Mouse (Mus musculus) Muller cell, postnatal 12 days (primary cell): ENCODE results near the gene Klhl40.

Source experiments
- DNase-seq: peaks from one replicate; pipeline ENCODE4 v3.0.0-alpha.2; 2015; ENCODE audit errors: inconsistent ontology term

Gene Klhl40

GRCm38 (mm10) chr9:121777484-121778065 is at the start of gene Klhl40:
Gene Klhl40 (plus strand): TSS chr9:121777607.
- DNase-seq = no peak

GRCm38 (mm10) chr9:121740490-121740889 is 36.9 kb upstream of the Klhl40 start:
- DNase-seq = no peak

GRCm38 (mm10) chr9:121741168-121741567 is 36.2 kb upstream of the Klhl40 start:
- DNase-seq = no peak

GRCm38 (mm10) chr9:121744051-121744450 is 33.4 kb upstream of the Klhl40 start:
- no peak for DNase-seq

- no peak for DNase-seq
Measured at GRCm38 (mm10) chr9:121752774-121753173, 24.6 kb upstream of the Klhl40 start.

- DNase-seq = no peak
Measured at GRCm38 (mm10) chr9:121754624-121755023, 22.8 kb upstream of the Klhl40 start.

GRCm38 (mm10) chr9:121756785-121757184 is 20.6 kb upstream of the Klhl40 start:
- no peak for DNase-seq

GRCm38 (mm10) chr9:121757432-121757831 is 20.0 kb upstream of the Klhl40 start:
- peak; percentile 52 for DNase-seq

- DNase-seq = no peak
Measured at GRCm38 (mm10) chr9:121757835-121758814, 19.3 kb upstream of the Klhl40 start.

- peak; percentile 84 for DNase-seq
Measured at GRCm38 (mm10) chr9:121759091-121760081, 18.0 kb upstream of the Klhl40 start, which contains the start of gene Zfp651. Gene Zfp651 (plus strand): TSS chr9:121759330.

GRCm38 (mm10) chr9:121760271-121761090 is 16.9 kb upstream of the Klhl40 start:
- DNase-seq = peak; percentile 94

- DNase-seq = peak; percentile 70
Measured at GRCm38 (mm10) chr9:121761091-121761665, 16.2 kb upstream of the Klhl40 start.

GRCm38 (mm10) chr9:121761787-121762186 is 15.6 kb upstream of the Klhl40 start:
- no peak for DNase-seq

- DNase-seq = no peak
Measured at GRCm38 (mm10) chr9:121762248-121762647, 15.2 kb upstream of the Klhl40 start.

- no peak for DNase-seq
Measured at GRCm38 (mm10) chr9:121762761-121763160, 14.6 kb upstream of the Klhl40 start.

- no peak for DNase-seq
Measured at GRCm38 (mm10) chr9:121763716-121764115, 13.7 kb upstream of the Klhl40 start.

GRCm38 (mm10) chr9:121765166-121765855 is 12.1 kb upstream of the Klhl40 start:
- no peak for DNase-seq

- DNase-seq = no peak
Measured at GRCm38 (mm10) chr9:121772412-121772811, 5.0 kb upstream of the Klhl40 start.

GRCm38 (mm10) chr9:121775951-121776350 is 1.5 kb upstream of the Klhl40 start:
- DNase-seq = no peak

- no peak for DNase-seq
Measured at GRCm38 (mm10) chr9:121776511-121776910, 896 bp upstream of the Klhl40 start.
